Mouse (Mus musculus) layer of hippocampus, adult 2 months (tissue): ENCODE data around the gene Plagl2. TPM values are rescaled to one million over a fixed set of nuclear protein-coding genes. Genes with fewer than 3 reads are reported as not detected.

Experiments
- DNase-seq, 2 experiments: peaks; one replicate each; pipeline ENCODE4 v3.0.0; 2022; ENCODE audit warnings: low spot score in 2 of 2
- H3K27ac ChIP-seq: fragments of 200-600 bp; 2 replicates; pipeline ENCODE4 v1.8.1; 2022
- H3K4me3 ChIP-seq: fragments of 200-600 bp; 2 replicates; pipeline ENCODE4 v1.8.1; 2022; ENCODE audit warnings: mild to moderate bottlenecking
- CTCF ChIP-seq: fragments of 200-600 bp; conservative IDR thresholded peaks from 2 replicates; pipeline ENCODE4 v1.8.1; 2022; ENCODE audit warnings: antibody characterized with exemption, mild to moderate bottlenecking, moderate library complexity
- total RNA-seq, 2 experiments: library from RNA; stranded (reverse); gene quantifications; 2 replicates each; pipeline ENCODE4 v1.2.3; 2021

The Plagl2 gene
- total RNA-seq, 2 experiments from 2014 or later: 5.5 to 5.8 TPM

- H3K4me3 ChIP-seq: no peak overlapping the region
- H3K27ac ChIP-seq: no peak overlapping the region
- TF ChIP-seq CTCF: no peak
- no peak for DNase-seq
Observed at GRCm38 (mm10) chr2:153227959-153228358, 13.3 kb downstream of the Plagl2 start.

- TF ChIP-seq CTCF: no peak
- Histone ChIP-seq H3K4me3 (peak overlapping the region; percentile 78), H3K27ac (peak overlapping the region; percentile 93)
- no peak for DNase-seq
Observed at GRCm38 (mm10) chr2:153225595-153225953, 15.7 kb downstream of the Plagl2 start.

GRCm38 (mm10) chr2:153224946-153225594, 16.2 kb downstream of the Plagl2 start, which contains the start of gene Tspyl3:
Tspyl3 (minus strand) TSS chr2:153225441.
- H3K27ac ChIP-seq: peak within 1 kb of the TSS; percentile 93
- peak; percentile 37 for TF ChIP-seq CTCF
- H3K4me3 ChIP-seq: peak within 1 kb of the TSS; percentile 78
- DNase-seq: peak; percentile 35 to 45

GRCm38 (mm10) chr2:153222566-153222965, 18.7 kb downstream of the Plagl2 start:
- TF ChIP-seq CTCF: no peak
- H3K27ac ChIP-seq: no peak overlapping the region
- no peak overlapping the region for H3K4me3 ChIP-seq
- DNase-seq: no peak

- Histone ChIP-seq H3K4me3 (no peak overlapping the region), H3K27ac (no peak overlapping the region)
- DNase-seq: no peak
- no peak for TF ChIP-seq CTCF
Observed at GRCm38 (mm10) chr2:153222130-153222529, 19.1 kb downstream of the Plagl2 start.

GRCm38 (mm10) chr2:153221620-153222019, 19.6 kb downstream of the Plagl2 start:
- no peak for DNase-seq
- Histone ChIP-seq H3K4me3 (no peak overlapping the region), H3K27ac (no peak overlapping the region)
- no peak for TF ChIP-seq CTCF

GRCm38 (mm10) chr2:153218516-153218915, 22.7 kb downstream of the Plagl2 start:
- no peak overlapping the region for H3K27ac ChIP-seq
- no peak for TF ChIP-seq CTCF
- no peak overlapping the region for H3K4me3 ChIP-seq
- DNase-seq: no peak

- TF ChIP-seq CTCF: no peak
- Histone ChIP-seq H3K4me3 (no peak overlapping the region), H3K27ac (no peak overlapping the region)
- DNase-seq: no peak
Observed at GRCm38 (mm10) chr2:153217826-153218340, 23.3 kb downstream of the Plagl2 start.

GRCm38 (mm10) chr2:153215421-153215820, 25.8 kb downstream of the Plagl2 start:
- H3K4me3 ChIP-seq: no peak overlapping the region
- no peak for TF ChIP-seq CTCF
- no peak for DNase-seq
- H3K27ac ChIP-seq: no peak overlapping the region

- no peak for DNase-seq
- no peak overlapping the region for H3K27ac ChIP-seq
- no peak for TF ChIP-seq CTCF
- no peak overlapping the region for H3K4me3 ChIP-seq
Observed at GRCm38 (mm10) chr2:153214771-153215259, 26.4 kb downstream of the Plagl2 start.

GRCm38 (mm10) chr2:153213351-153213750, 27.9 kb downstream of the Plagl2 start:
- TF ChIP-seq CTCF: no peak
- DNase-seq: no peak
- Histone ChIP-seq H3K4me3 (no peak overlapping the region), H3K27ac (no peak overlapping the region)

GRCm38 (mm10) chr2:153211451-153211850, 29.8 kb downstream of the Plagl2 start:
- no peak for DNase-seq
- Histone ChIP-seq H3K27ac (no peak overlapping the region), H3K4me3 (no peak overlapping the region)
- TF ChIP-seq CTCF: no peak

- no peak overlapping the region for H3K27ac ChIP-seq
- TF ChIP-seq CTCF: no peak
- no peak overlapping the region for H3K4me3 ChIP-seq
- no peak for DNase-seq
Observed at GRCm38 (mm10) chr2:153209286-153209685, 31.9 kb downstream of the Plagl2 start.

GRCm38 (mm10) chr2:153208149-153208548, 33.1 kb downstream of the Plagl2 start:
- Histone ChIP-seq H3K27ac (no peak overlapping the region), H3K4me3 (no peak overlapping the region)
- no peak for TF ChIP-seq CTCF
- no peak for DNase-seq
